Mouse (Mus musculus) lung, postnatal 36 days (tissue): ENCODE measurements around the gene Kifc5b.
"Not testable (repeated sequence)": the region's sequence is repeated elsewhere in the genome, so short reads cannot be mapped to it uniquely, and the experiment has no call there.

Experiments used
- DNase-seq: peaks from one replicate; pipeline ENCODE4 v3.0.0; 2022; ENCODE audit warnings: mixed read lengths

Kifc5b gene

DNA sequence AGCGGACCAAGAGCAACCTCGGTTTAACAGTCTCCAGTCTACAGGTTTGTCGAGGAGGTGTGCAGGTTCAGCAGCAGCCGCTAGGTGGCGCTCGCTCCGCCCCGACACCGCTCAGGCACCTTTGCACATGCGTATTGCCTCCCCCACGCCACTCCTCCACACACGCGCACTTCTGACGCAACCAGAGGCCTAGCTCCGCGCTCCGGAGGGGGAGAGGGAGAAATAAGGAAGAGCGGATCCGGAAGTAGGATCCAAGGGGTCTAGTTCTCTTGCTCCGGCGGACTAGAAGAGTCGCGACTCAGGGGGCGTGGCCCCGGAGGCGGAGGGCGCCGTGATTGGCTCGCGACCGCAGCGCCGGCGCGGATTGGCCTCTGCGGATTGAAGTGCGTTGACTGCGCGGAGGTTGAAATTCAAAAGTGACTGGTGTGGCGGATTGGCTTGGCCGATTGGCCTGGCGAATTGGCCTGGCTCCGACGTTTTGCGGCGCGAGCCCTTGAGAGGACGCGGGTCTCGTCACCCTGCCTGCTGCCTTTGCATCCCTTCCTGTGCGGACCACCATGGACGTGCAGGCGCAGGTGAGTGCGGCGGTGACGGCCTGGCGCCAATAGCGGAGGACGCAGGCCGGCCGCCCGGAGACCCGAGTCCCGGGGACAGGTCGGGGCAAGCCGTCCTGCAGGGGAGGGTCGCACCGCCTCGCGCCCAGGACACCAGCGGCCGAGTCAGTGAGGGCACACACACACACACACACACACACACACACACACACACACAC is at the start of gene Kifc5b:
Kifc5b (plus strand) TSS at position 381 of the 772 bp plus-strand sequence.
- peak; percentile 100 for DNase-seq

DNA sequence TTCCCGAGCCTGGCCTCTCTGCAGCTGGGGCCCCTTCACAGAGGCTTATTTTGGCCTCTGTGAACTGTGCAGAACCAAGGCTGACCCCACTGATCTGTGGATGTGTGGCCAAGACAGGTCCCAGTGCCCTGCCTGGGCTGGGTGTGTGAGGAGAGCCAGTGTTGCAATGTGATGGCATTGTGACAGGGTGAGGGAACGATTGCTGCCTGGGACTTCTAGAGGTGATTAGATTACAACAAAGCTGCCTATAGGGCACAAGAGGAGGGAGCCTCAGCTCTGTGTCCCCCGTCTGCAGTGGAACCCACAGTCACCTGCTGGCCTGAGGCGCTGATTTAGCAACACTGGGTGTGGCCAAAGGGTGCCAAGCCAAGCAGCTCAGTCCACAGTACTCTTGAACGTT is 48.1 kb upstream of the Kifc5b start:
- DNase-seq, result peak; percentile 21

DNA sequence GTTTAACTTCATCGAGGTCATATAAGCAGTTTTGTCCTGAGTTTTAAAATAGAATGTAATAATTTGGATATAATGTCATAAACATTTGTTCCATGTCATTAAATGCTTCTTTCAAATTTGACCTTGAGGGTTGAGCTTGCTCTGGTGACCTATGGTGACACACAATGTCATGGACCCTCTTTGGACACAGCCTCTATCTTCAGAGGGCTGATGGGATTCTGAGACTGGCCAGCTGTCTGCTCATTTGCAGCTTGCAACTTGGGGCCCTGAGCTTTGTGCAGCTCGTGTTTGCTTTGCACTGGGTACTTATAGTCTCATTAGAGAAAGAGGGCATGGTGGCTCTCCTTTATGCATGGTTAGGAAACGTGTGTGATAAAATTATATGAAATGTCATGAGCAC is 44.0 kb upstream of the Kifc5b start:
- no peak for DNase-seq

DNA sequence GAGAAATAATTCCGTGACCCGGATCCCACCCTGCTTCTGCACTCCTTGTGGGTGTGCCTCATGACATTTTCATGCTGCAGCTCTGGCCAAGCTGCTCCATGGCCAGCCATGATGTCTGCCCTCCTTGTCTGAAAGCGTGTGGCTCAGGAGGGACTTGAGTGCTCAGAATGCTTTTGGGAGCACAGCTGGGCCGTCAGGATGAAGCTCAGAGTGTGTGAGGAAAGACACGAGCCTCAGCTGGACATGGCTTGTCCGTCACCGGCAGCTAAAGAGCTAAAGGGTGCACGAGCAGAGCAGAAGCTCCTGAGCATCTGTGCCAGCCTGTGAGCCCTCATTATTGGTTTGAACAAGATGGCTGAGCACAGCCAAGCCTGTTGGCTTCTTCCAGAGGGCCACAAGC is 43.4 kb upstream of the Kifc5b start:
- DNase-seq, result no peak

GRCm38 (mm10) chr17:26874542-26874941 is 42.3 kb upstream of the Kifc5b start:
- DNase-seq, result no peak

GRCm38 (mm10) chr17:26877927-26878326 is 39.0 kb upstream of the Kifc5b start:
- DNase-seq, result no peak

DNA sequence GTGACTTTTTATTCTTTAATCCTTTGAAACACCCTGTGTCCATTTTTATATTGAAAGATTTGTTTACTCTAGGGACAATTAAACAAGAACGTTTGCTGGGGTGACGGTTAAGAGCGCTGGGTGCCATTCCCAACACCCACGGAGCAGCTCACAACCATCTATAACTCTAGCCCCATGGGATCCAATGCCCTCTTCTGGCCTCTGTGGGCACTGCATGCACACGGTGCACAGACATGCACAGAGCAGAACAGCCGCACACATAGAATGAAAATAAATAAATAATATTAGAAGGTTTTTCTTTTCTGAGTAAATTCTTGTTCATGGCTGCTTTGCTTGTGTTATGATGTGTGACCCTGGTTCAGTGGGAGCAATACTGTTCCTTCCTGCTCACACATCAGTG is 37.7 kb upstream of the Kifc5b start:
- no peak for DNase-seq

- no peak for DNase-seq
Measured at GRCm38 (mm10) chr17:26882706-26883105, 34.2 kb upstream of the Kifc5b start.

DNA sequence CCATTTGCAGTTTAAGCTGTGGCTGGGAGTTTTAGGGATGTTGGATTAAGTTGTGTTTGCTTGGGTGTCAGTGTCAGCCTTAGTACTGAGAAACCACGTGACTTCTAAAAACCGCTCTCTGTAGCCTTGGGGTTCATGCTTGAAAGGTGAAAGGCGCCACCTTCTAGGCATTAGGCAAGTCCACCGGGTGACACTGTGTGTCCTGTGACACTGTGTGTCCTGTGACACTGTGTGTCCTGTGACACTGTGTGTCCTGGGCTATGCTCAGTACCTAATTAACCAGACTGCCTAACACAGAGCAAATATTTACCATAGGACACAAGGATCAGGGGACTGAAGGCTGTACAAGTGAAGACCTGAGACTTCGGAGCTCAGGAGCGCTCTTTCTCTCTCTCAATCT is 33.3 kb upstream of the Kifc5b start:
- DNase-seq, result no peak

GRCm38 (mm10) chr17:26884995-26885926 is 31.6 kb upstream of the Kifc5b start:
- peak; percentile 90 for DNase-seq

GRCm38 (mm10) chr17:26886047-26886749 is 30.7 kb upstream of the Kifc5b start:
- peak; percentile 88 for DNase-seq

- no peak for DNase-seq
Measured at GRCm38 (mm10) chr17:26887926-26888325, 29.0 kb upstream of the Kifc5b start.

GRCm38 (mm10) chr17:26892635-26893375 is 24.1 kb upstream of the Kifc5b start:
- no peak for DNase-seq

- no peak for DNase-seq
Measured at GRCm38 (mm10) chr17:26893492-26893891, 23.4 kb upstream of the Kifc5b start.

GRCm38 (mm10) chr17:26894342-26894741 is 22.5 kb upstream of the Kifc5b start:
- DNase-seq, result peak; percentile 18

DNA sequence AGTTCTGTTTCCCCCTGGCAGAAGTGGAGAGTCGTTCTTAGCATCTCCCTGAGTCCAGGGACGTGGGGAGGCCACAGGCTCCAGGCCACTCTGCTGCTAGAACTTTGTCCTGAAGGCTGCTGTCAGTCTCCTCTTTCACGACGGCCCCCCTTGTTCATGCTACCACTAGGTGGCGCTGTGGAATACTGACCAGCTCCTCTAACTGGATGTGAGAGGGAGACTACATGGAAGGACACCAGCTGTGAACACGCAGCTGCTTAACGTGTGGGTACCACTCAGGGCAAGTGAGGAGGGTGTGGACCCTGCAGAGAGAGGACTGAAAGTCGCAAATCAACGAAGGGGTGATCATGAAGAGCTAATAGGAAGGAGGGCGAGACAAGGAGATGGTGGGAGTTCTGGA is 21.3 kb upstream of the Kifc5b start:
- peak; percentile 84 for DNase-seq

- DNase-seq, result no peak
Measured at GRCm38 (mm10) chr17:26900916-26901315, 16.0 kb upstream of the Kifc5b start.

DNA sequence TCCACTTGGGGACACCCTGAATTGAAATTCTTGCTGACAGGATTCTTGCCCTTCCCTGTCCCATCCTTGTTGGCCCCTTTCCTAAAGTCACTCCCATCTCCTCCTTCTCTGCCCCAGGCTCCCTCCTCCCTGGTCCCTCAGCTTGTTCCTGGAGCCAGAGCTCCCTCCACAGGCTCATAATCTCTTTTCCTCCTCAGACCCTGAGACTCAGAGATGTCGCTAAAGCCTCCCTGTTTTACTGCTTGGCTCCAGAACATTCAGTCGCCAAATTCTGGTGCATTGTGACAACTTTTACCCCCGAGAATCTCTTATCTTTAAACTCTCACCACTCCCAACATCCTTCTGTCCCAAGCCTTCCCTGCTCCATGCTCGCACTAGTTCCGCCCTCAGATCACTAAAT is 12.6 kb upstream of the Kifc5b start:
- DNase-seq, result no peak

- DNase-seq, result not testable (repeated sequence)
Measured at GRCm38 (mm10) chr17:26907506-26907905, 9.4 kb upstream of the Kifc5b start.

GRCm38 (mm10) chr17:26915248-26915647 is 1.6 kb upstream of the Kifc5b start:
- DNase-seq, result no peak

DNA sequence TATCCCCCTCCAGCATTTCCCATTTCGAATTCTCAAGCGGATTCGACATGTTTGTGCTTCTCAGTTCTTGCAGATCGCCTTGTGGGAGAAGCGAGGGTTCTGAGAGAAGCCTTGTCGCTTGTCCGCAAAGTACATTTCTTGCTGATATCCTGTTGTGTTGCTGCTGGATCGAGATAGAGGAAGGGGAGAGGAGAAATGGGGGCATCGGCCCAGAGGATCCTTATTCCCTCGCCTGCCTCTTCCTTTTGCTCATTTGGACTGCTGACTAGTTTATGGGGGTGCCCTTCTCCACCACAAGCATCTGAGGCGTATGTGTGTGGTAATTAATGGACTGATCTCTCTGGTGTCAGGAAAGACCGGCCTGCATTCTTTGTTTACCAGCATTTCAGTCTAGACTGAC is 669 bp downstream of the Kifc5b start:
- not testable (repeated sequence) for DNase-seq

DNA sequence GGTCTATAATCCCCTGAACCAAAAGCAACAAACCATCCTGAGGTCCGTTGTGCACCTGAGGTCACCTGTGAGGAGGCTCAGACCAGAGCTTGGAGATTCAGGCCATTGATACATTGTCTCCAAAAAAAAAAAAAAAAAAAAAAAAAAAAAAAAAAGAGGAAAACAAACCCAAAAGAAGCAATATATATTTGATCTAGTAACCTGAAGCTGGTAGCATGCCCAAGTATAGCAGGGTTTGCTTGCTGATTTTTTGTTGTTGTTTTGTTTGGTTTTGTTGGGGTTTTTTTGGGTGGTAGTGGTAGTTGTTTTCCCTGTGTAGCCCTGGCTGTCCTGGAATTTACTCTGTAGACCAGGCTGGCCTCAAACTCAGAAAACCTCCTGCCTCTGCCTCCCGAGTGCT is 1.5 kb downstream of the Kifc5b start:
- DNase-seq, result no peak
